Mouse (Mus musculus) v-Abl transformed pro-B cells (cell line): Measurements from ENCODE around the gene Ucp3.

Experiments used
- in situ Hi-C, 2 experiments: fragments of 400-800 bp; cut with MboI; formaldehyde crosslinking; loops; one replicate each; pipeline ENCODE4 v1.15.1; 2025; ENCODE audit not compliant: unreplicated experiment in 2 of 2

Gene Ucp3

DNA sequence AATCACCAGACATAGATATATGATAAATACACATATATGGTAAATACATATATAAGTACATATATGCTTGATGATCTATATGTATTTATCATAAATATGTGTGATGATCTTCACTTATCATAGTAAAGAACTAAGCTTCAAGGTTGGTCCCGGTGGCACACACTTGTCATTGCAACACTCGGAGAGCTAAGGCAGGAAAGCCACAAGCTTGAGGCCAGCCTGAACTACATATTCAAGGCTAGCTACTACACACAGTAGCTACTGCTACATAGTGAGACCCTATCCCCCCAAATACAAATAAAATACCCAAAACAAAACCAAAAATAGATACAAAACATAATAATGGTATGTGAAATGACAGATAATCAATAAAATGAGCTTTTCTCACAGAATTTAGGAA, 63.0 kb downstream of the Ucp3 start:
- in situ Hi-C loops, result loop anchor here in 1 of 2 experiments (5.0 kb wide), 1 partner anchor 46 kb away; no protein-coding TSS in a partner anchor
